Mouse (Mus musculus) lung, adult 2 months (tissue): ENCODE data around the gene Tspan31.

Experiments
- CTCF ChIP-seq: fragments of 200-500 bp; IDR thresholded peaks from 2 replicates; pipeline ENCODE4 v1.5.1; 2011; ENCODE audit warnings: mild to moderate bottlenecking, low read length, control low read depth; ENCODE audit not compliant: insufficient read depth
- POLR2A ChIP-seq: fragments of 200-500 bp; IDR thresholded peaks from 2 replicates; pipeline ENCODE4 v1.6.1; 2011; ENCODE audit warnings: low read depth, mild to moderate bottlenecking, control low read depth, low read length, borderline replicate concordance; ENCODE audit errors: extremely low read depth

GRCm38 (mm10) chr10:127078001-127078676 is 8.1 kb upstream of the Tspan31 start:
- TF ChIP-seq CTCF: no peak
- no peak for TF ChIP-seq POLR2A
